Mouse (Mus musculus) midbrain, embryonic 14.5 days (tissue): ENCODE data around the gene Fanca. TPM values are rescaled to one million over a fixed set of nuclear protein-coding genes. Genes with fewer than 3 reads are reported as not detected.

Experiments used
- ATAC-seq: fragments of 200-750 bp; cut with Nextera tagmentation; 2 replicates; pipeline ENCODE4 v1.8.0; 2017; ENCODE audit warnings: moderate number of reproducible peaks, moderate library complexity; ENCODE audit not compliant: low FRiP score, low TSS enrichment
- DNase-seq: peaks from one replicate; pipeline ENCODE4 v3.0.0-alpha.2; 2015
- H3K27ac ChIP-seq: fragments of 300-500 bp; sonication (generic); replicated peaks from 2 replicates; pipeline ENCODE4 v1.5.1; 2014; ENCODE audit warnings: mild to moderate bottlenecking, low read depth, low read length, moderate library complexity
- H3K27me3 ChIP-seq: fragments of 300-500 bp; sonication (generic); 2 replicates; pipeline ENCODE4 v1.6.1; 2014; ENCODE audit warnings: low read length, control low read depth, mixed read lengths; ENCODE audit not compliant: control insufficient read depth, insufficient read depth
- H3K36me3 ChIP-seq: fragments of 300-500 bp; sonication (generic); 2 replicates; pipeline ENCODE4 v1.6.1; 2014; ENCODE audit warnings: low read length, control low read depth; ENCODE audit not compliant: control insufficient read depth, insufficient read depth
- H3K4me1 ChIP-seq: fragments of 300-500 bp; sonication (generic); 2 replicates; pipeline ENCODE4 v1.6.1; 2014; ENCODE audit warnings: mild to moderate bottlenecking, antibody characterized with exemption, low read length, control low read depth; ENCODE audit not compliant: control insufficient read depth, insufficient read depth
- H3K4me2 ChIP-seq: fragments of 300-500 bp; sonication (generic); 2 replicates; pipeline ENCODE4 v1.6.1; 2014; ENCODE audit warnings: mild to moderate bottlenecking, low read length, moderate library complexity
- H3K4me3 ChIP-seq: fragments of 300-500 bp; sonication (generic); replicated peaks from 2 replicates; pipeline ENCODE4 v1.5.1; 2014; ENCODE audit warnings: low read depth, low read length
- H3K9ac ChIP-seq: fragments of 300-500 bp; sonication (generic); replicated peaks from 2 replicates; pipeline ENCODE4 v1.6.1; 2014; ENCODE audit warnings: mild to moderate bottlenecking, low read length, moderate library complexity
- H3K9me3 ChIP-seq: fragments of 300-500 bp; sonication (generic); 2 replicates; pipeline ENCODE4 v1.6.1; 2016; ENCODE audit warnings: low read length, control low read depth, mixed read lengths; ENCODE audit not compliant: control insufficient read depth
- WGBS: fragments of 180-500 bp; shearing (Covaris S2); extraction: QIAGEN DNeasy Blood & Tissue Kit; methylation state at CpG from one replicate; pipeline ENCODE4 v1.1.7; 2014; 5-methylcytosine and 5-hydroxymethylcytosine counted together
- polyA plus RNA-seq: library from polyadenylated mRNA; unstranded; fragments of >200 nt; fragmentation: Nextera tagmentation; extraction: Ambion mirVana; gene quantifications from 2 replicates; pipeline ENCODE4 v1.2.1, GENCODE M21; 2014

The Fanca gene
- polyA plus RNA-seq, 1 experiment from 2014 or later: 9.2 TPM

GRCm38 (mm10) chr8:123242107-123242923 is 76.1 kb downstream of the Fanca start:
- Histone ChIP-seq H3K9me3 (no peaks in the 10 kb centered on the region), H3K36me3 (peaks cover 62% of the 10 kb centered on the region), H3K27me3 (no peaks in the 10 kb centered on the region), H3K4me3 (no peak overlapping the region), H3K27ac (no peak overlapping the region), H3K4me1 (no peaks in the 10 kb centered on the region), H3K9ac (no peak overlapping the region), H3K4me2 (no peak overlapping the region)
- no peak for ATAC-seq
- no peak for DNase-seq
- 90% methylated on average over 7 of the region's 7 CpGs for WGBS

- DNase-seq (no peak), ATAC-seq (no peak)
- no peaks in the 10 kb centered on the region for H3K9me3 ChIP-seq
- no peak overlapping the region for H3K27ac ChIP-seq
- WGBS: 79% methylated on average over 10 of the region's 10 CpGs
- no peak overlapping the region for H3K4me2 ChIP-seq
- no peaks in the 10 kb centered on the region; the same call in 1 of the 2 replicates for H3K27me3 ChIP-seq
- H3K4me1 ChIP-seq: peaks cover 19% of the 10 kb centered on the region
- H3K36me3 ChIP-seq: peaks cover 32% of the 10 kb centered on the region
- H3K9ac ChIP-seq: no peak overlapping the region
- H3K4me3 ChIP-seq: no peak overlapping the region
These were observed 79.0 kb downstream of the Fanca start for GRCm38 (mm10) chr8:123239398-123239797.

- ATAC-seq: peak; percentile 79
- no peak within 1 kb of the TSS for H3K27ac ChIP-seq
These were observed 82.6 kb downstream of the Fanca start, which contains the start of gene Spata2l for GRCm38 (mm10) chr8:123235520-123236497. TSS of gene Spata2l (minus strand) at chr8:123236233.

GRCm38 (mm10) chr8:123234918-123235519 is 83.4 kb downstream of the Fanca start:
- 35% methylated on average over 13 of the region's 13 CpGs for WGBS
- no peaks in the 10 kb centered on the region for H3K9me3 ChIP-seq
- peaks cover 19% of the 10 kb centered on the region for H3K4me1 ChIP-seq
- DNase-seq (peak; percentile 58), ATAC-seq (no peak)
- peak overlapping the region; percentile 47 for H3K9ac ChIP-seq
- H3K4me2 ChIP-seq: peak overlapping the region; percentile 77
- no peaks in the 10 kb centered on the region; the same call in none of the 2 replicates for H3K27me3 ChIP-seq
- H3K4me3 ChIP-seq: peak overlapping the region; percentile 43
- H3K27ac ChIP-seq: no peak overlapping the region
- 0 out of 2 replicates have a peak, but pooled peaks cover 3% of the 10 kb centered on the region for H3K36me3 ChIP-seq

More at GRCm38 (mm10) chr8:123235520-123236497, 82.6 kb downstream of the Fanca start, which contains the start of gene Spata2l:
- Histone ChIP-seq H3K9me3 (no peaks in the 10 kb centered on the region), H3K9ac (peak within 1 kb of the TSS; percentile 47), H3K4me3 (peak within 1 kb of the TSS; percentile 43), H3K36me3 (no peaks in the 10 kb centered on the region), H3K27me3 (no peaks in the 10 kb centered on the region; the same call in none of the 2 replicates), H3K4me1 (peaks cover 19% of the 10 kb centered on the region), H3K4me2 (peak within 1 kb of the TSS; percentile 77)
- under 1% methylated on average over 57 of the region's 57 CpGs for WGBS
- DNase-seq: peak; percentile 82

- no peak overlapping the region for H3K4me3 ChIP-seq
- no peak overlapping the region for H3K27ac ChIP-seq
- no peaks in the 10 kb centered on the region for H3K9me3 ChIP-seq
- ATAC-seq: no peak
- no peak overlapping the region for H3K9ac ChIP-seq
- WGBS: 73% methylated on average over 11 of the region's 11 CpGs
- H3K27me3 ChIP-seq: no peaks in the 10 kb centered on the region; the same call in none of the 2 replicates
- no peak overlapping the region for H3K4me2 ChIP-seq
- peaks cover 19% of the 10 kb centered on the region for H3K4me1 ChIP-seq
- DNase-seq: no peak
- H3K36me3 ChIP-seq: peaks cover 10% of the 10 kb centered on the region; the same call in 1 of the 2 replicates
These were observed 84.6 kb downstream of the Fanca start for GRCm38 (mm10) chr8:123233760-123234159.

- Histone ChIP-seq H3K9me3 (no peaks in the 10 kb centered on the region), H3K36me3 (peaks cover 10% of the 10 kb centered on the region; the same call in 1 of the 2 replicates), H3K4me1 (peaks cover 19% of the 10 kb centered on the region), H3K4me3 (no peak overlapping the region), H3K27ac (no peak overlapping the region), H3K9ac (no peak overlapping the region), H3K4me2 (no peak overlapping the region), H3K27me3 (no peaks in the 10 kb centered on the region; the same call in none of the 2 replicates)
- WGBS: 48% methylated on average over 13 of the region's 13 CpGs
- ATAC-seq: no peak
- no peak for DNase-seq
These were observed 85.1 kb downstream of the Fanca start for GRCm38 (mm10) chr8:123233300-123233699.

GRCm38 (mm10) chr8:123232553-123232952 is 85.8 kb downstream of the Fanca start:
- Histone ChIP-seq H3K9ac (no peak overlapping the region), H3K27ac (no peak overlapping the region), H3K4me3 (no peak overlapping the region), H3K27me3 (no peaks in the 10 kb centered on the region; the same call in none of the 2 replicates), H3K4me1 (peaks cover 19% of the 10 kb centered on the region), H3K9me3 (no peaks in the 10 kb centered on the region), H3K4me2 (no peak overlapping the region), H3K36me3 (peaks cover 16% of the 10 kb centered on the region; the same call in 1 of the 2 replicates)
- 43% methylated on average over 7 of the region's 7 CpGs for WGBS
- no peak for ATAC-seq
- DNase-seq: no peak

GRCm38 (mm10) chr8:123231742-123232141 is 86.6 kb downstream of the Fanca start:
- ATAC-seq (no peak), DNase-seq (peak; percentile 19)
- Histone ChIP-seq H3K9me3 (no peaks in the 10 kb centered on the region), H3K4me2 (no peak overlapping the region), H3K4me1 (peaks cover 19% of the 10 kb centered on the region), H3K9ac (no peak overlapping the region), H3K27ac (no peak overlapping the region), H3K36me3 (peaks cover 23% of the 10 kb centered on the region), H3K27me3 (no peaks in the 10 kb centered on the region; the same call in none of the 2 replicates), H3K4me3 (no peak overlapping the region)
- 48% methylated on average over 5 of the region's 5 CpGs for WGBS
